ENCODE assay signal across 8 mouse cellular contexts in the genomic region with DNA sequence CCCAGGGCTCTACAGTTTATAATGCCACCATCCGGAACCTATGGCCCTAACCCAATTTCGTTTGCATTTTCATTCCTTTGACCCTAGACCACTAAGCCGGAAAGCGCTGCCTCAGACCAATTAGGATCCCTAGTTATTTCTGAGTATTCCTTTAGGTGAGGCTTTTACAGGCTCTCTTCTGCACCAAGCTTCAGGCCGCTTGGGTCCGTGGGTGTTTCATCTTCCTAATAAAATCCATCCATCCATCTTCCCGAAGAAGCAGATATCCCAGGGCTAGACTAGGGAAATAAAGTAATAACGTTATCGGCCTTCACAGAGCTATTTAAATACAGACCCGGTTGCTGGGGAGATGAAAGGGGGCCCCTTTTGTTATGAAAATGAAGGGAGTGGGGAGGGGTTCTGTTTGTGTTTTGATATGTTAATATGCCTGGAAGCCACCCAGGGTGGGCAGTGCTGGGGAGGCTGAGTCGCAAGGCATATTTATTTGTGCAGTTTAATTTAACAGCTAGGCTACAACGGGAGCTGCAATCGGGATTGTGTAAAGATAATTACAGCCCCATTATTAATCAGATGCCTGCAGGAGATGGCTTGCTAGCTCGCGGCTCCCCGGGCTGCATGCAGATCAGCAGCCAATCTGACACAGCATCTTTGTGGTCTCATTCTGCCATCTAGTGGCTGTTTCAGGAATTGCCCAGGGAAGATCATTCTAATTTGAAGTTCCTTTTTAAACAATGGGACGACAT.
DNase-seq lines count a peak whose midpoint lies in the region; ATAC-seq and TF ChIP-seq lines count a peak whose summit lies in the region.

No protein-coding gene starts in this region.

- 3% methylated on average over 17 of the region's 17 CpGs for WGBS in heart, embryonic 12.5 days
- WGBS in kidney, embryonic 16.5 days, result 2% methylated on average over 17 of the region's 17 CpGs
- WGBS in limb, embryonic 15.5 days, result 4% methylated on average over 17 of the region's 17 CpGs

- H3K9ac ChIP-seq in heart, embryonic 12.5 days, result no peak overlapping the region; the same call in none of the 2 replicates
- no peak overlapping the region for H3K9ac ChIP-seq in kidney, embryonic 16.5 days (replicated peaks; ENCODE audit: low read length)
- H3K9ac ChIP-seq in limb, embryonic 15.5 days, result no peak overlapping the region

- no peaks in the 10 kb centered on the region for H3K9me3 ChIP-seq in heart, embryonic 12.5 days (replicated peaks)
- no peaks in the 10 kb centered on the region for H3K9me3 ChIP-seq in kidney, embryonic 16.5 days (ENCODE audit: low read length)
- no peaks in the 10 kb centered on the region for H3K9me3 ChIP-seq in limb, embryonic 15.5 days

- DNase-seq in B cell, adult 2 months, result peak; percentile 75 to 80
- peak; percentile 94 for DNase-seq in brain, adult 2 months (ENCODE audit: low read depth, low spot score)
- DNase-seq in spleen, postnatal 36 days (ENCODE audit: low spot score in 2 of 2), result peak; percentile 26 to 29

- no peak overlapping the region for H3K27ac ChIP-seq in embryonic fibroblast, embryonic 13.5 days (ENCODE audit: insufficient read depth, low read length)
- no peak overlapping the region for H3K27ac ChIP-seq in heart, embryonic 12.5 days (ENCODE audit: poor library complexity, severe bottlenecking)
- no peak overlapping the region for H3K27ac ChIP-seq in kidney, embryonic 16.5 days (ENCODE audit: low read length)
- no peak overlapping the region for H3K27ac ChIP-seq in limb, embryonic 15.5 days

- TF ChIP-seq POLR2A in embryonic fibroblast, embryonic 13.5 days (IDR thresholded peaks at IDR 0.05; ENCODE audit: low read depth, low read length), result no peak

- H3K27me3 ChIP-seq in heart, embryonic 12.5 days (replicated peaks), result peaks cover 33% of the 10 kb centered on the region
- no peaks in the 10 kb centered on the region; the same call in 1 of the 2 replicates for H3K27me3 ChIP-seq in kidney, embryonic 16.5 days (ENCODE audit: insufficient read depth, low read length)
- H3K27me3 ChIP-seq in limb, embryonic 15.5 days, result peaks cover 36% of the 10 kb centered on the region

- no peaks in the 10 kb centered on the region for H3K36me3 ChIP-seq in heart, embryonic 12.5 days
- H3K36me3 ChIP-seq in kidney, embryonic 16.5 days (ENCODE audit: insufficient read depth, low read length), result no peaks in the 10 kb centered on the region
- H3K36me3 ChIP-seq in limb, embryonic 15.5 days, result no peaks in the 10 kb centered on the region

- peak overlapping the region; percentile 65 for H3K4me2 ChIP-seq in heart, embryonic 12.5 days
- H3K4me2 ChIP-seq in kidney, embryonic 16.5 days (replicated peaks; ENCODE audit: low read depth, low read length), result peak overlapping the region; percentile 44
- H3K4me2 ChIP-seq in limb, embryonic 15.5 days, result peak overlapping the region; percentile 45

- no peak overlapping the region for H3K4me3 ChIP-seq in embryonic fibroblast, embryonic 13.5 days (ENCODE audit: insufficient read depth, low read length)
- peak overlapping the region; percentile 35 for H3K4me3 ChIP-seq in heart, embryonic 12.5 days
- peak overlapping the region; percentile 28 for H3K4me3 ChIP-seq in kidney, embryonic 16.5 days (ENCODE audit: low read length)
- H3K4me3 ChIP-seq in limb, embryonic 15.5 days, result peak overlapping the region; percentile 23

- TF ChIP-seq CTCF in embryonic fibroblast, embryonic 13.5 days (IDR thresholded peaks at IDR 0.05; ENCODE audit: borderline replicate concordance, insufficient read depth, low read length), result peak; percentile 48

- ATAC-seq in heart, embryonic 12.5 days (ENCODE audit: insufficient number of reproducible peaks, low FRiP score), result no peak
- ATAC-seq in kidney, embryonic 16.5 days (ENCODE audit: low FRiP score, low TSS enrichment), result 0 out of 2 replicates have a peak, but pooled peaks have one; percentile 51
- no peak for ATAC-seq in limb, embryonic 15.5 days (ENCODE audit: insufficient number of reproducible peaks, low FRiP score, low TSS enrichment, low read depth)
- ATAC-seq in monocyte, adult 5-6 weeks (replicated peaks; ENCODE audit: insufficient number of reproducible peaks, low FRiP score, low TSS enrichment, poor library complexity, severe bottlenecking), result 0 out of 2 replicates have a peak, but pooled peaks have one; percentile 47

- no peaks in the 10 kb centered on the region for H3K4me1 ChIP-seq in embryonic fibroblast, embryonic 13.5 days (ENCODE audit: control insufficient read depth, insufficient read depth, low read length)
- peaks cover 17% of the 10 kb centered on the region for H3K4me1 ChIP-seq in heart, embryonic 12.5 days (replicated peaks)
- H3K4me1 ChIP-seq in kidney, embryonic 16.5 days (ENCODE audit: insufficient read depth, low read length), result peaks cover 15% of the 10 kb centered on the region; the same call in 1 of the 2 replicates
- peaks cover 18% of the 10 kb centered on the region for H3K4me1 ChIP-seq in limb, embryonic 15.5 days

Comparison
In these comparisons a context has a peak if more than half of its experiments do, and no peak if none do; other contexts are left out.
1. DNase-seq: peak in every context shown above with its lines; median percentile 94 in brain, adult 2 months; 78 in B cell, adult 2 months; 28 in spleen, postnatal 36 days.
2. ATAC-seq: peak in kidney, embryonic 16.5 days (single experiment) and monocyte, adult 5-6 weeks (single experiment); none in heart, embryonic 12.5 days (single experiment) and limb, embryonic 15.5 days (single experiment).
3. Peak in every context shown above with its lines, with median percentiles within 50 percentile points of each other: H3K4me2 ChIP-seq.